ENCODE assay signal across 28 mouse cellular contexts in genomic region chr1:12318029-12318428, GRCm38 (mm10).
"Had no signal": no experiment of that assay in that cellular context is flagged by ENCODE, and none has a peak within 500 bp of the region (broad histone marks: within the 10 kb centered on the region; RNA-seq: fewer than 3 reads in every experiment).

No protein-coding gene starts in this region.

- H3K9ac ChIP-seq: embryonic facial prominence, embryonic 12.5 days; embryonic facial prominence, embryonic 13.5 days; embryonic facial prominence, embryonic 15.5 days; forebrain, embryonic 12.5 days; forebrain, embryonic 13.5 days; forebrain, embryonic 15.5 days; forebrain, postnatal 0 days had no signal

- H3K4me1 ChIP-seq: embryonic facial prominence, embryonic 10.5 days; embryonic facial prominence, embryonic 12.5 days; embryonic facial prominence, embryonic 13.5 days; embryonic facial prominence, embryonic 15.5 days; forebrain, embryonic 10.5 days; forebrain, embryonic 12.5 days; forebrain, embryonic 13.5 days; forebrain, embryonic 15.5 days had no signal

- H3K27me3 ChIP-seq: embryonic facial prominence, embryonic 12.5 days; embryonic facial prominence, embryonic 13.5 days; embryonic facial prominence, embryonic 15.5 days; forebrain, embryonic 12.5 days; forebrain, embryonic 13.5 days; forebrain, embryonic 15.5 days had no signal

- H3K27ac ChIP-seq: embryonic facial prominence, embryonic 10.5 days; embryonic facial prominence, embryonic 12.5 days; embryonic facial prominence, embryonic 13.5 days; embryonic facial prominence, embryonic 15.5 days; forebrain, embryonic 10.5 days; forebrain, embryonic 12.5 days; forebrain, embryonic 13.5 days; forebrain, embryonic 15.5 days; gastrocnemius, adult 2 months had no signal

- H3K9me3 ChIP-seq: embryonic facial prominence, embryonic 10.5 days; embryonic facial prominence, embryonic 12.5 days; embryonic facial prominence, embryonic 13.5 days; embryonic facial prominence, embryonic 15.5 days; forebrain, embryonic 10.5 days; forebrain, embryonic 12.5 days; forebrain, embryonic 13.5 days; forebrain, embryonic 15.5 days had no signal

- H3K4me3 ChIP-seq: embryonic facial prominence, embryonic 10.5 days; embryonic facial prominence, embryonic 12.5 days; embryonic facial prominence, embryonic 13.5 days; embryonic facial prominence, embryonic 15.5 days; erythroblast, embryonic 14.5 days; forebrain, embryonic 10.5 days; forebrain, embryonic 12.5 days; forebrain, embryonic 13.5 days; forebrain, embryonic 15.5 days; gastrocnemius, adult 2 months had no signal

- ATAC-seq: forebrain, embryonic 13.5 days; forebrain, embryonic 14.5 days; forebrain, embryonic 15.5 days; forebrain, embryonic 16.5 days; forebrain, postnatal 0 days had no signal

- DNase-seq: cerebellum, adult 2 months; cerebellum, adult 8-10 months; cerebellum, adult 9-10 months; cerebellum, adult 9-11 months; cerebellum, postnatal 10 days; cerebellum, postnatal 14 days; cerebellum, postnatal 25 days; cerebellum, postnatal 36 days; embryo, embryonic 11 days; forebrain, postnatal 0 days; gastrocnemius, adult 2 months; gastrocnemius, postnatal 10 days; gastrocnemius, postnatal 14 days; gastrocnemius, postnatal 25 days; gastrocnemius, postnatal 36 days; heart, adult 11 months; heart, adult 18-20 months had no signal

- H3K4me2 ChIP-seq: embryonic facial prominence, embryonic 12.5 days; embryonic facial prominence, embryonic 13.5 days; embryonic facial prominence, embryonic 15.5 days; forebrain, embryonic 12.5 days; forebrain, embryonic 13.5 days; forebrain, embryonic 15.5 days had no signal

- H3K36me3 ChIP-seq: embryonic facial prominence, embryonic 10.5 days; embryonic facial prominence, embryonic 12.5 days; embryonic facial prominence, embryonic 13.5 days; embryonic facial prominence, embryonic 15.5 days; forebrain, embryonic 10.5 days; forebrain, embryonic 12.5 days; forebrain, embryonic 15.5 days had no signal
